Mouse (Mus musculus): ENCODE measurements around the gene Hpn.

Hpn gene

DNA sequence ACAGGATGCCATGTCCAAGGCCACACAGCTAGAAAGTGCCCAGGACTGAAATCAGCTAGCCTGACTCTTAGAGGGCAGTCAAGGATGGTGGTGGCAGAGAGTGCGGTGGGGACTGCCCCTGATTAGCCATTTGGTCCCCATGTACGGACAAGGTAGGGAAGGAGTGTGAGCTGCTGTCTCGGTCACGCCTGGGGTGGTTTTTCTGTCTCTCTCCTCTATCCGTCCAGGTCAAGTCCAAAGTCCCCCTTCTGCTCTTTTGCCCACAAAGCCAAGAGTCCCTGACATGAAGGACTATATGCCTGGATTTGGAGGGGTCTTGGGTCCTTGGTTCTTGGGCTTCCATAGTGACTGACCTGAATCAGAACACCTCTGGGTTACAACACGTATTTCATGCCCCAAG is 1.3 kb downstream of the Hpn start:
- DNase-seq (ENCODE audit: inconsistent age in 2 of 2, low spot score in 1 of 2): no peak

DNA sequence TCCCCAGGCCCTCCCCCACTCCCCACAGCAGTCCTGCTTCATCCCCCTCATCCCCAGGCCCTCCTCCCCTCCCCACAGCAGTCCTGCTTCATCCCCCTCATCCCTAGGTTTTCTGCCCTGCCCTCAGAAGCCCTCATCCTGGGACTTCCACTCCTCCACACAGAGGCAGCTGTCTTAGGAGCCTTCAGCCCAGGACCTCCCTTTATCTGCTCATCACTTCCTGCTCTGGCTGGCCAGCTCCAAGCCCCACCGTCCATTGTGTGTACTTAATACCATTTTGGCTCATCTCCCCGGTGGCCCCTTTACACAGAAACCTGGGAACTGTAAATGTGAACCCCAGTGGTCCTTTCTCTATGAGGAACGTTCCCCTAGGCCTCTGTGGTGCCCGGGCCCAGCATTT is 3.1 kb downstream of the Hpn start:
- no peak for DNase-seq (ENCODE audit: inconsistent age in 2 of 2, low spot score in 1 of 2)

DNA sequence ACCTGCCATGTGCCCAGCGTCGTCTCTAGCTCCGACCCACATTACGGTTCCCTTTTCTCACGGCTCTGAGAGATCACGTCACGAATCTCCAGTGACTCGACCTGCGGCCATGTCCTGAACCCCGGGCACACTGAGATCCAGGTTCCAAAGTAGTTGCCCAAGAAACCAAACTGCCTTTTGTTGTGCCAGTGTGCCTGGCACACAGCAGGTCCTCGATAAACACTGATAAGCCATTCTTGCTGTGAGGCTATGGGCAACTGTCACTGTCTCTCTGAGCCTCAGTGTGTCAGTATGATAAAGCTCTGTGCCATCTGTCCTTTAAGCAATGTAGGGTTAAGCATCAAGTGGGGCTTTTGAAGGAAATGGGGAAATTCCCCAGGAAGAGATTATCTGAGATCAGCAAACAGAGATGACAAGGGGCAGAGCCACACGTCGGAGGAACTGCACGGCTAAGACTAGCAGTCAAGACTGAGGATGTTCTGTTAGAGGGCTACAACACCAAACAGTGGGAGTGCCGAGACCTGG is 4.2 kb downstream of the Hpn start:
- DNase-seq (ENCODE audit: inconsistent age in 2 of 2, low spot score in 1 of 2): no peak

DNA sequence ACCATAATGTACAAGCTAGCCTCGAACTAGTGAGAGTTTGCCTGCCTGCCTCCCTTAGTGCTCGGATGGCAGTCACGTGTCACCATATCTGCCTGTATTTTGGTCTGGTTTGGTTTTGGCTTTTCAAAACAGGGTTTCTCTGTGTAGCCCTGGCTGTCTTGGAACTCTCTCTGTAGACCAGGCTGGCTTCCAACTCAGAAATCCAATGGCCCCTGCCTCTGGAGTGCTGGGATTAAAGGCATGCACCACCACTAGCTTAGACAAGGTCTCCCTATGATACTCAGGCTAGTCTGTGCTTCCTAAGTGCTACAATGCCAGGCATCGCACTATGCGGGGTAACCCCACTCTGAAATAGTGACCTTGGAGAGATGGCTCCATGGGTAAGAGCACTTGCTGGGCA is 5.3 kb downstream of the Hpn start:
- no peak for DNase-seq (ENCODE audit: inconsistent age in 2 of 2, low spot score in 1 of 2)

DNA sequence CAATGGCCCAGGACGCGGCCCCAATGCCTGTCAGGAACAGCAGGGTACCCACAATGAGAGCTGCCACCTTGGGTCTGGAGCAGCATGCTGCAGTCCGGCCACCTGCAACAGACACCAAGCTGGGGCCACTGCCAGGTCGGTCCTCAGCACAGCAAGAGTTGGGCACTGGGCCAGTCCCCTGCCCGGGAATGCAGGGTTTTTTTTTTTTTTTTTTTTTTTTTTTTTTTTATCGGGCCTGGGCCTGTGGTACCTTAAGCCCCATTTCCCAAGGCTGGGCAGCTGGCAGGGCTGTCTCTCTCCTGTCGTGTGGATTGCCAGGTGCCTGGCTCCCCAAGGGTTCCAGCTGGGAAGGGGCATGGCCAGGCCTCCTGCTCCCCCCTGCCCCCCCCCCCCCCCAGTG is 6.0 kb downstream of the Hpn start:
- peak in 1 of 2 experiments; percentile 71 for DNase-seq (ENCODE audit: inconsistent age in 2 of 2, low spot score in 1 of 2)

DNA sequence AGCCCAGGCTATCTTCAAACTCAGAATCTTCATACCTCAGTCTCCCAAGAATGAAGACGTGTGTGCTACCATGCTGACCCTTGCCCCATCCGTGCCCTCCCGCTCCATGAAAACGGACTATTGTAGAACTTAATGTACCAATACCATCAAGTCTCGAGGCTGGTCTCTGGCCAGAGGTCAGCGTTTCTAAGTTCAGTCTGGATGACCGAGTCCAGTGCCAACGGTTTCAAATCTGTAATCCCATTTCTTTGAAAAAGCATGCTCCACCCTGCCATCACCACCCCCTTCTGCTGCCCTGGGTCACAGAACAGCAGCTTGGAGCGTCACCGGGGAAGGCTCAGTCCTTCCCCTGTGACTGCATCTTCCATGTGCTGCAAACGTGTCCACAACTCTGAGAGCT is 7.3 kb downstream of the Hpn start:
- no peak for DNase-seq (ENCODE audit: inconsistent age in 2 of 2, low spot score in 1 of 2)

DNA sequence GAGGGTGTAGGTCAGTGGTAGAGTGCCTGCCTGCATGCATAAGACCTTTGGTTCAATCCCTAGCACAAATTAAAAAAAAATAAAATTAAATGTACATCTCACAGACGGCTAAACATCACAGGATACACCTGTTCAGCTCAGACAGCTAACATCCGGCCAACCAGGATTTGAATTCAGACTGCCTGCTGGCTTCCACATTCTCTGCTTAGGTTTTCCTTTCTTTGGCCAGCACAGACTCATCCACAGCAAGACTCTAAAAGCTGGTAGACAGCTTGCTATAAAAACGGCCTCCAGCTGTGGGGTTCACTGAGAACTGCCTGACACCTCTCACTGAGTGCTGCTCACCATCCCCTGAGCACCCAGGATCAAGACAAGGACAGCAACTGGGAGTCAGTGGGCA is 8.9 kb downstream of the Hpn start:
- no peak for DNase-seq (ENCODE audit: inconsistent age in 2 of 2, low spot score in 1 of 2)

DNA sequence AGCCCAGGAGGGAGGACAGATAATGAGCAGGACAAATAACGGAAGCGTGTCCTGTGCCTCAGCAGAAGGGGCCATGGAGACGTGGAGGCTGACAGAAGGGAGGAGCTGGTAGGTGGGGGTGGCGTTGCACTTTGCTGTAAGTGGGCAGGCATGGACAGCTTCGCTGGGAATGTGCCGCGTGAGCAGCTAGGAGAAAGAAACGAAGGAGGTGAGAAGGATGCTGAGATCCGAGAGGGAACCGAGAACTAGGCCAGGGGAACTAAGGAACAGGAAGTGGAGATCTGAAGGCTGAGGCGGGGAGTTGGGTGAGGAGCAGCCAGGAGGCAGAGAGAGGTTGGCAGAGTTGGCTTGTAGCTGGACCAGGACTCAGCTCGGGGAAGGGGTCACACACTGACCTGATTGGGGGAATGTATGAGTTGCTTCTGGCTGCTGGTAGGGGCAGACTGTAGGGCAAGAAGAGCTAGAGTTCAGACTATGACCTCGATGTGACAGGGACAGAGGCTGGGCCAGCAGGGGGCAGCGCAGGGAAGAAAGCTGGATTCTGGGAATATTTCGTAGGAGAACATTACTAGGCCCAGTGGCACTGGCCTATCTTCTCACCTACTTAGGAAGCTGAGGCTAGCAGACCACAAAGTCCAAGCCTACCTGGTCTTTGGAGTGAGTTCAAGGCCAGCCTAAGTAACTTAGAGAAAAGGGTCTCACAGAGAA is 9.9 kb downstream of the Hpn start:
- DNase-seq (ENCODE audit: inconsistent age in 2 of 2, low spot score in 1 of 2): peak; percentile 71 to 88

DNA sequence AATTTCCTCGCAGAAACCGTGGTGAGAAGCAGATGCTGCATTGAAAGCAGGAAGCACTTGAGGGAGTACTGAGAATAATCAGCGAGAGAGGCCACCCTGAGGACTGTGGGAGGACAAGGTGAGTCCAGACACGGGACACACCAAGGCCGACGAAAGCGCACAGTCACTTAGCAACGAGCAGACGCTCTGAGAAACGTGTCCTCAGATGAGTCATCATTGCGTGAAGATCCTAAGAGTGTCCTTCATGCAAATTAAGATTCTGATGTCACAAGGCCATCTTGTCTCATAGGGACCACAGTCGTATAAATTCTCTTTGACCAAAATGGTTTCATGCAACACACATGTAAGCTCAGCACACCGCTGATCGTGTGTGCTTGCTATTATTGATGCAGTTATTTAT is 14.3 kb downstream of the Hpn start:
- DNase-seq (ENCODE audit: inconsistent age in 2 of 2, low spot score in 1 of 2): peak; percentile 83 to 88

DNA sequence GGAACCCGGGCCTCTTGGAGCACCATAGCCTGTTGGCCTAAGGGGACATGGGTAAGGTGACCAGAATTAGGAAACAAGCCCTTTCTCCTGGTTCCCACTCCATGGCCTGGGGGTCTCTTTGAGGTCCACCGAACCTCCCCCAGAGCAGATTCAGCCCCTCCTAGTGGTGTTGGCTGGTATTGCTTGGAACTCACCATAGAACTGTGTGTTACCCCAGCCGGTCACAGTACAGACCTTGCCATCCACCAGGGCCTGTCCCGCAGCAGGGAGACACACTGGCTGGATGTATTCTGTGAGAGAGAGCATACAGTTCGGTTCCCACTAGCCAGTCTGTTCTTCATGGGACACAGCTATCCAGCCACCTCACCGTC is 15.5 kb downstream of the Hpn start:
- peak; percentile 43 to 64 for DNase-seq (ENCODE audit: inconsistent age in 2 of 2, low spot score in 1 of 2)

DNA sequence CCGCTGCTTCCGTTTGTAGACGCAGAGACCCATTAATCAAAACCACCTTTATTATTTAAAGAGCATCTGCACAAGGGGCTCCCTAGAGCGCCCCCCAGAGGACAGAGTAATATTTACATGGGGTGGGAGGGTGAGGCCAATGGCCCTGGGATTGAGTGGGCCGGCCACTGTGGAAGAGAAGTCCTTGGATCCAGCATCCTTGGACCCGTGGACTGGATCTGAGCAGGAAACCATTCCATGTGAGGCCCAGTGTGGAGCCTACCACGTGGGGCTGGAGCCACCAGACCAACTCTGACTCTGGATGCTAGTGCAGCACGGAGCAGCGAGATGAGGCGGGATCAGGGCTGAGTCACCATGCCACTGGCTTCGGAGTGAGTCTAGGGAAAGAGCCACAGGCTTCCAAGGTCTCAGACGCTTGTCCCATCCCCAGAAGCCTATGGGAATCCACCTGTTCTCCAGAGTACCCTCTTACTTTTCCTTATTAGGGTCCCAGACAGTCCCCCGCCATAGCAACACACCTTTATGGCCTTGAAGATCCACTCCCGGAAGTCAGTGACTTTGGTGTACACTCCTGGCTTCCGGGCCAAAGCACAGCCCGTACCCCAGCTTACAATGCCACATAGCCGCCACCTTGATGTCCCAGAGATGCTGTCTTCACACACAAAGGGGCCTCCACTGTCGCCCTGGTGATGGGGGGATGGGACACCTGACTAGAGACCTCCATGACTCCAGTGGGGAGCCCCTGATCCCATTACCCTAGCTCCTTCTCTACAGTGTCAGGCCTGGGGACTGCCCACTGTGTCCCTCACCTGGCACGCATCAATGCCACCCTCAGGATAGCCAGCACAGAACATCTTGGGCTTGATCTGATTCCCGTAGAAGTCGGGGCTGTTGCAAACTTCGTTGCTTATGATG is 16.1 kb downstream of the Hpn start:
- DNase-seq (ENCODE audit: inconsistent age in 2 of 2, low spot score in 1 of 2): peak; percentile 82 to 88

DNA sequence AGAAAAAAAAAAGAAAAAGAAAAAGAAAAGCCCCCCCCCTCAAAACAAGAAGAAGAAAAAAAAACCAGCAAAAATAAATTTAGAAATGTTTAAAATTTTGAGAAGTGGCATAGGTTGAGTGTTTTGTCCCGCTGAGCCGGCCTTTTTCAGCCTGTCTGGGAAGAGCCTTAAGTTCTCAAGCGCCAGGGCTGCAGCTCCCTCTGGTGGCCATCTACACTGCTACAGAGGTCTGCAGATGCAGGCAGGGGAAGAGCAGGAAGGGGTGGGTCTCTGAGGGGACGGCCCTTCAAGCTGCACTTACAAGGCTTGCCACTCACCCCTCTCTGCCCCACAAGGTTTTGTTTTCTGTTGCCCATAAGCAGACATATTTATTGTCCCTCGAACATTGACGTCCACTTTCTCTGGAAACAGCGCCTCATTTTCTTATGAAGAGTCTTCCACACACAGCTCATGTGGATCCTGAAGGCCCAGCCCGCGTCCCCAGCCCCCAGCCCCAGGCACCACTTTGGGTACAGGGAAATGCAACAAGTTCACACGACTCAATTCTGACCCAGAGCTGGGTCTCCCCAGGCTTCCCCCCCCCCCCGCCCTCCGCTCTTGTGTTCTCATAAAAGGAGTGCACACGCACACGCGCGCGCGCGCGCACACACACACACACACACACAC is 17.4 kb downstream of the Hpn start:
- DNase-seq (ENCODE audit: inconsistent age in 2 of 2, low spot score in 1 of 2): peak; percentile 90 to 96

DNA sequence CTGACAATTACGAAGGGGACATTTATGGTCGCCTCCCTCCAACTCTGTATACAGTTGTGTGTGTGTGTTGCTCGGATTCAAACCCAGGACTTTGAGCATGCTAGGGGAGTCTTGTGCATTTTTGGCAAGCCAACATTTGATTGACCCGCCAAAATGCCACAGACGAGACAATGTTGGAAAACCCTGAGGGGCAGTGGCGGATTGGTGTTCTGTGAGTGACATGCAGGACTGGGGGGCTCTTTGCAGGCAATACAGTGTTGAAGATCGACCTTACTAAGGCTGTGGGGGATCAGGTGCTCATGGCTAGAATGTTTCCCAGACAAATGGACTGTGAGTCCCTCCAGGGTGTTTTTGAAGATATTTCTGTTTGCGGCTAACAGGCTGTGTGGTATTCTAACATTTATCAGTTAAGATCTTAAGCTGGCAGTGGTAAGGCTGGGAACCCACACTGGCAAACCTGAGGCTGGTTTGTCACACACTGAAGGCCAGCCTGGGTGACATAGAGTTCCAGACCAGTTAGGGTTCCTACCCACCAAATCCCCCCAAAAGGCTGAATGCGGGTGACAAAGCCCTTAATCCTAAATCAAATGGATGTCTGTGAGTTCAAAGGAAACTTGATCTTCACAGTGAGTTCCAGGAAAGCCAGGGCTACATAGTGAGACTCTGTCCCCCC is 18.1 kb downstream of the Hpn start:
- DNase-seq (ENCODE audit: inconsistent age in 2 of 2, low spot score in 1 of 2): no peak

DNA sequence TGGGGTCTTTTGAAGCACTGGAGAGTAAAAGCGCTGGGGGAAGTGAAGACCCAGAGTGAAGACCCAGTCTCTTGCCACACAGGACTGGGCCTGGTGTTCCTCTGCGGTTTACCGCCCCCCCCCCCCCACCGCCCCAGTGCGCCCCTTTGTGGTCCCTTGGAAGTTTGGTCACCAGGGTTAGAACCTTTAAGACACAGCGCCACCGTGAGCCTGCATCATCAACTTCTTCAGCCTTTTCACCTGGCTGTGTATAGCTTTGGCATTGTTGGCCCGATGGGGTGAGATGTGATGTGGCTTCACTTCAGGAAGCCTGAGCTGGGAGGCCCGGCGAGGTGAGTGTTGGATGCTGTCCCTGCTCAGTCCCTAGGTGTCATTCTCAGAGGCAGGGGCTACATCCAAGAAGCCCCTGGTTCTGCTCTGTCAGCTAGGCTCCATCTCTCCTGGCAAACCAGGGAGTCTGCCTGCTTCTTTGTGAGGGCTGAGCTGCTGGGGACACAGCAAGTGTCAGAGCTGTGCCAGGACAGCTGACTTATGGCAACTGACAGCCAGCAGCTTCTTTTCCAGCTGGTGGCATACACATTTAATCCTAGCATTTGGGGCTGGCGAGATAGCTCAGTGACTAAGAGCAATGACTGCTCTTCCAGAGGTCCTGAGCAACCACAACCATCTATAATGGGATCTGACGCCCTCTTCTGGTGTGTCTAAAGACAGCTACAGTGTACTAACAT is 20.2 kb downstream of the Hpn start:
- DNase-seq (ENCODE audit: inconsistent age in 2 of 2, low spot score in 1 of 2): no peak

DNA sequence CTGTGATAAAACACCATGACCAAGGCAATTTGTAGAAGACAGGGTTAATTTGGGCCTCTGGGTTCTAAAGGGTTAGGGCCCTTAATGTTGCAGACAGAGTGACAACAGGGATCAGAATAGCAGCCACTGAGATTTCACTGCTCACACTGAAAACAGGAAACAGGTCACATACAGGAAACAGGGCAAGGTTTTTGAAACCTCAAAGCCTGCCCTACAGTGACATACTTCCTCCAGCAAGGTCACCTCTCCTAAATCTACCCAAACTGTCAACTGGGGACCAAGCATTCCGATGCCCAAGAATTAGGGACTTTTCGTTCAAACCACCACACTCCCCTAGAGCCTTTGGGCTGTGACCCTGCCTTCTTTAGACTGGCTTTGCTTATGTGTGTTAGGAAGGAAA is 25.4 kb downstream of the Hpn start:
- no peak for DNase-seq (ENCODE audit: inconsistent age in 2 of 2, low spot score in 1 of 2)

DNA sequence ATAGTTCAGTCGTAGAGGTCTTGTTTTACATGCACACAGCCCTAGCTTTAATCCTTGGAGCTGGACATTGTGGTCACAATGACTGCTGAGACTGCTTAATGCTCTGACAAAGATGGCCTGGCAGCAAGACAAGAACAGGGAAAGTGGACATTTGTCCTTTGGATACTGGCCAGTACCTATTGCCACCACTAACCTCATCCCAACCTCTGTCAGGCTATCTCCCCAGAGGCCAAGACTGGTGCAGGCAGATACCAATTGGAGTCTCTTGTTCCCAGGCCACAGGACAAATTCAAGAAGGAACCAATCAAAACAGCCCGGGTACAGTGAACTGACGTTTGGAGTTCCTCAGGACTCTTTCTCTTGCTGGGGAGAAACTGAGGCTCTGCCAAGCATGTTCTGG is 26.9 kb downstream of the Hpn start:
- DNase-seq (ENCODE audit: inconsistent age in 2 of 2, low spot score in 1 of 2): peak in 1 of 2 experiments; percentile 60

DNA sequence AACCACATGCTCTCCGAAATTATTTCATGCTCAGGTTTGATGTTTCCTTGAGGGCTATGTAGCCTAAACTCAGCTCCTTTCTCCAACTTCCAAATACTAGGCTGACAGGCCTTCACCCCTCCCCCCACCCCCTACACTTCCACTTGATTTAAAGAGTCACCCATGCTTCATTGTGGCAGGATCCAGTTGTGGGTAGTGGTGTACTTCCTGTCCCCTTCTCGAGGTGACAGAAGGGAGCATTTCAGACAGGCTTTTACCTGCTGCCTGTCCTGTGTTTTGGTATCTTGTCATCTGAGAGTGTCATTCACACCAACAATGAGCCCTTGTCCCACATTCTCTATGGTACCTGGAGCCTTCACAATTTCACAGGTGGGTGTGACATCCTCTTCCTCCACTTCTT is 27.8 kb downstream of the Hpn start:
- DNase-seq (ENCODE audit: inconsistent age in 2 of 2, low spot score in 1 of 2): no peak

DNA sequence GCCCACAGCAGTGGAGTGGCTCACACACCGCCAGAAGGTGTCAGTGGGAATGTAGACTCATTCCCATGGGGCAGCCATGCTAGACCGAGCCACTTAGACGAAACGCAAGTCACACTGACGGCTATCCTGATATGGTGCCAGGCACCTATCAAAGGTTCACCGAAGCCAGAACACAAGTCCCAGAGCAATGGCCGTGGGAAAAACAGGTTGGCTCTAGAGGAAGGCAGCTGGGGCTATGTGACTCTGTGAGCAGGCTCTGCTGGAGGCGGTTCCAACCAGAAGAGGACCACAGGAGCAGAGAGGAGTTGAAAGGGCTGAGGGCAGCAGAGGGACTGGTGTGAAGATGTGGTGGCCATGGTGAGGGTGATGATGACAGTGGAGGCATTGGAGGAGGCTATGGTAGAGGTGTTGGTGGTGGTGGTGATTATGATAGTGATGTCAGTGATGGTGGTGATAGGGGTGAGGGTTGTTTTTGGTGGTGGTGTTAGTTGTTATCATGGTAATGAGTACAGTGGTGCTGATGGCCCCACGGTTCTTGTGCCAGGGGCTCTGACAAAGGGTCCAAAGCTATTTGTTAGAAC is 28.8 kb downstream of the Hpn start:
- no peak for DNase-seq (ENCODE audit: inconsistent age in 2 of 2, low spot score in 1 of 2)

DNA sequence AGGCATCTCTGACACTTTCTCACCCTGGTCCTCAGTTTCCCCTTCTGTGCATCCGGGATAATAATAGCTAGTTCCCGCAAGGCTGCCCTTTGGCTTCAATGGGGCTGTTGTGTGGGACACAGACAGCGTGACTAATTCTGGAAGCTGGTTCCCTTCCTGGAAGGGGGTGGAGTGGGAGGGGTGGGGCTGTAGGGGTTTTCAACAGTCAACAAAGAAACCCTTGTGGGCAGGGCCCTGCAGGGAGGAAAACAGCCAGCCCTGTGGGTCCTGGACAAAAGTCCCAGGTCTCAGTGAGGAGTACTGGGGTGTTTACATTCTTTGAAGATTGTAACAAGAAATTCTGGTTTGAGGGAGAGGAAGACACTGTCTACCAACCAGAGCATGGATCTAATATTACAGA is 29.9 kb downstream of the Hpn start:
- peak in 1 of 2 experiments; percentile 69 for DNase-seq (ENCODE audit: inconsistent age in 2 of 2, low spot score in 1 of 2)

DNA sequence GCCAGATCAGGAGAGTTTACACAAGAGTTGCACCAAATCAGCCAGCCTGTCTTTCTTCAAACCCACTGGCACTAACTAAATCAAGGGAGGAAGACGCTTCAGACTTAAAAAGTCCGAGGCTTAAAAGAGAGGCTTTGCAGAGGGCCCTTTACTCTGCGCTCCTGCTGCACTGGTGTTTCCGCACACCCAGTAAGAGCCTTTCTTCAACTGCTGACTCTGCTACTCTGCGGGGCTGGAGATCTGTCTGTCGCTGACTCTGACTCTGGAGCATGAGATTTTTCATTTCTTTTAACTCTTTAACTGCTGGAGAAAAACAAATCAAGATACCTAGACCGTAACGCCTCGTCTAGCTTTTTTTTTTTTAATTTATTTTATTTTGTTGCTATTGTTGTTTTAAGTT is 30.9 kb downstream of the Hpn start:
- no peak for DNase-seq (ENCODE audit: inconsistent age in 2 of 2, low spot score in 1 of 2)

Data from adrenal gland, adult (tissue).